Mouse (Mus musculus): ENCODE data around the gene Nr1d1.

Gene Nr1d1

GRCm38 (mm10) chr11:98770096-98770975, 4.8 kb downstream of the Nr1d1 start:
- DNase-seq (ENCODE audit: low spot score), result no peak

GRCm38 (mm10) chr11:98769007-98769954, 5.9 kb downstream of the Nr1d1 start:
- DNase-seq (ENCODE audit: low spot score), result no peak

GRCm38 (mm10) chr11:98768127-98769006, 6.8 kb downstream of the Nr1d1 start:
- DNase-seq (ENCODE audit: low spot score), result peak; percentile 38

DNA sequence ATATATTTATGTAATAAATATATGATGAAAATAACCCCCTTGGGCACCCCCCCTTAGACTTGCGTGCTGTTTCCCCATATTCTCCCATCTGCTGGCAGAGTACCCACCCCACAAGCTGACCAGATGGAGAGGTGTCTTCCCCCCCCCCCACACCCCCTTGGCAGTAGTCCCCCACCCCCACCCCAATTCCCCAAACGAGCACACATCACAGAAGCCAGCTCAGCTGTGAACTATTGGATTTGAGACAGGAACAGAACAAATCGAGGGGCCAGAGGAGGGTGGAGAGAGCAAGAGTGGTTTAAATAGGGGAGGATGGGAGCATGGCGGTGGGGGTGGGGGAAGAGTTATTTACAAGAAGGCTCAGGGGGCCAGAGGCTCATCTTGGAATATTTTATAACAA, 7.4 kb downstream of the Nr1d1 start:
- DNase-seq (ENCODE audit: low spot score), result no peak

GRCm38 (mm10) chr11:98767276-98767675, 7.9 kb downstream of the Nr1d1 start:
- peak; percentile 64 for DNase-seq (ENCODE audit: low spot score)

DNA sequence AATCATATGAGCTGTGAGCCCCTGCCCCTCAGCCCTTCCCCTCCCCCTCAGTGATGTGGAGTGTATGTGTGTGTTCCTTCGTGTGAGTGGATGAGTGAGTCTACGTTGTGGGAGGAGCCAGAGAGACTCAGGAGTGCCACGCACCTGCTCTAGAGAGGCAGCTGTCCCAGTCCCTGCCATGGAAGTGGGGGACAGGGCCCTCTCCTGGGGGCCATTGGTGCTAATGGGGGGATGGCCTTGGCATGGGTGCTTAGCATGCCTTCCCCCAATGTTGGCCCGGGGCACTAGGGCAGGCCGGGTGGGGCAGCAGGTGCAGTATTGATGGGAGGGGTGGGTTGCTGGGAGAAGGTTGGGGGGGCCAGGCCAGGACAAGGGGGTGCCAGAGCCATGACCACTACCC, 8.3 kb downstream of the Nr1d1 start:
- DNase-seq (ENCODE audit: low spot score), result no peak

- no peak for DNase-seq (ENCODE audit: low spot score)
Measured at GRCm38 (mm10) chr11:98766346-98766745, 8.8 kb downstream of the Nr1d1 start.

- DNase-seq (ENCODE audit: low spot score), result peak; percentile 38
Measured at GRCm38 (mm10) chr11:98765421-98766309, 9.5 kb downstream of the Nr1d1 start.

DNA sequence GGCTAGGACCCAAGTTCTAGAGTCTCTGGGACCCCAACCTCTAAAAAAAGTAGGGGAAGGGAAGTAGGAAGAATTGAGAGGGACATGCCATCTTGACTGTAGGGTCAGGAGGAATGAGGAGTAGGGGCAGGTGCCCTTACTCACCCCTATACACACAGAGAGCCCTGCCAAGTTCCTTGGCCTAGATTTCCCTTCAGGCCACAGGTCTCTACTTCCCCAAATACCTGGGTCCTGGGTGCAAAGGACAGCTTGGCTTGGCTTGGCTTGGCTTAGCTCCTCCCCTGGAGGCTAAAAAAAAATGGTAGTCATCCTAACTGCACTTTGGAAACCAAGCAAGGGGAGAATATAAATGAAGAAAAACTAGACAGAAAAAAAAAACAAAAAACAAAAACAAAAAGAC, 10.4 kb downstream of the Nr1d1 start:
- DNase-seq (ENCODE audit: low spot score), result no peak

- DNase-seq (ENCODE audit: low spot score), result no peak
Measured at GRCm38 (mm10) chr11:98764091-98764490, 11.0 kb downstream of the Nr1d1 start.

DNA sequence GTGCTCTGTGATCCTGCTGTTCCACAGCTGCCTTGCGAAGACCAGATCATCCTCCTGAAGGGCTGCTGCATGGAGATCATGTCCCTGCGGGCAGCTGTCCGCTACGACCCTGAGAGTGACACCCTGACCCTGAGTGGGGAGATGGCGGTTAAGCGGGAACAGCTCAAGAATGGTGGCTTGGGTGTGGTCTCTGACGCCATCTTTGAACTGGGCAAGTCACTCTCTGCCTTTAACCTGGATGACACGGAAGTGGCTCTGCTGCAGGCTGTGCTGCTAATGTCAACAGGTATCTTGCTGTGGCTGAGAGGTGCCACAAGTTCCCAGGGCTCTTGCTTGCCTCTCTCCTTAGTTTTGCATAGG, 11.7 kb downstream of the Nr1d1 start:
- DNase-seq (ENCODE audit: low spot score), result no peak

DNA sequence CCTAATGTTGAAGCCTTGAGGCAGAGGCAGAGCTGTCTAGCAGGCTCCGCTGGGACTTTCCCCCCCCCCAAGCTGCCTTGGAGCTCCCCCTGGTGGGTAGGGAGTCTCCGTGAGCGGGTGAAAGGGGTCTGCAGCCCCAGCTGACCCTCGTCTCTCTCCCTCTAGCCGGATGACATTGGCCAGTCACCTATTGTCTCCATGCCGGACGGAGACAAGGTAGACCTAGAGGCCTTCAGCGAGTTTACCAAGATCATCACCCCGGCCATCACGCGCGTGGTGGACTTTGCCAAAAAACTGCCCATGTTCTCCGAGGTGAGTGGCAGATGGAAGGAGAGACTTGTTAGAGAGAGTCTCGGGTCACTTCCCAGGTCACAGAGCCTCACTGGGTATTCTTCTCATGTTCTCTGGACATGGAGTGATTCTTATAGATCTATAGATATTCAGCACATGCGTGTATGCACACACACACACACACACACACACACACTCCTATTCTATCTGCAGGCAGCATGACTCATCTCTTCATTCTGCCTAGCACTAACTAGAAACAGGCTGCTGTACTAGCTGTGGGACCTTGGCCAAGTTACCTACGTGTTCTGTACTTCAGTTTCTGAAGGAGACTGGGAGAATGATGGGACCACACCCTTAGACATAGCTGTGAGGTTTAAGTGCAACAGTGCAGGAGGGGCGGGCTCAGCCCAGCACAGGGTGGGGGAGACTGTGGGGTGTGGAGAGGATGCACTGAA, 12.2 kb downstream of the Nr1d1 start:
- no peak for DNase-seq (ENCODE audit: low spot score)

DNA sequence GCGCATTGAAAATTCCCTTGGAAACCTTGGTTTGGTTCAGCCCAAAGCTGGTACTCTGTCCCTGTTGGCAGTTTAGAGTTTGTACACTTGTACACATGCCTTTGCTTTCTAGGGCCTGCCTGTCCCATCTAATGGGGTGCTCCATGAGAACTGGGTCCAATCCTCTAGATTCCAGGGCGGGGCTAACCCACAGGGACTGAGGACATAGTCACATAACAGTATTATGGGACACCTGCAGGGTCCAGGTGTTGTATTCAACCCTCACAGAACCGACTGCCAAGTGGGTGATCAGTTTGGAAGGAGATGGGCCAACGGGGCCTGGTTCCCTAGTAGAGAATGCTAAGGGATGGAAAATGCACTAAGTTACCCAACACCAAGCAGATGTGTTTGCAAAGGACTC, 13.2 kb downstream of the Nr1d1 start:
- DNase-seq (ENCODE audit: low spot score), result no peak

DNA sequence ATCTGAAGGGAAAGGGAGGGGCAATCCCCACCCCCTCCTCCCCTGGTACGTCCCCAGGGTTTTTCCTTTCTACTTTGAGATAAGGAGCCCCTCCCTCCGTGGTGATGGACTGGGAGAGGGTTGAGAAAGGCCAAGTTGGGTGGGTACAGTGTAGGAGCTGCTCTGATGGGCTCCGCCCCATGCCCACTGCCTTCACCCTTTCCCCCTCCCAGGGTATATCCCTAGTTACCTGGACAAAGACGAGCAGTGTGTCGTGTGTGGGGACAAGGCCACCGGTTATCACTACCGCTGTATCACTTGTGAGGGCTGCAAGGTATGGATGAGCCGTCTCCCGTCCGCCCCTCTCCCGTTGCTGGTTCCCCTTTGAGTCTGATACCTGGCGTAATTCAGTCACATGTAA, 18.4 kb downstream of the Nr1d1 start:
- no peak for DNase-seq (ENCODE audit: low spot score)

DNA sequence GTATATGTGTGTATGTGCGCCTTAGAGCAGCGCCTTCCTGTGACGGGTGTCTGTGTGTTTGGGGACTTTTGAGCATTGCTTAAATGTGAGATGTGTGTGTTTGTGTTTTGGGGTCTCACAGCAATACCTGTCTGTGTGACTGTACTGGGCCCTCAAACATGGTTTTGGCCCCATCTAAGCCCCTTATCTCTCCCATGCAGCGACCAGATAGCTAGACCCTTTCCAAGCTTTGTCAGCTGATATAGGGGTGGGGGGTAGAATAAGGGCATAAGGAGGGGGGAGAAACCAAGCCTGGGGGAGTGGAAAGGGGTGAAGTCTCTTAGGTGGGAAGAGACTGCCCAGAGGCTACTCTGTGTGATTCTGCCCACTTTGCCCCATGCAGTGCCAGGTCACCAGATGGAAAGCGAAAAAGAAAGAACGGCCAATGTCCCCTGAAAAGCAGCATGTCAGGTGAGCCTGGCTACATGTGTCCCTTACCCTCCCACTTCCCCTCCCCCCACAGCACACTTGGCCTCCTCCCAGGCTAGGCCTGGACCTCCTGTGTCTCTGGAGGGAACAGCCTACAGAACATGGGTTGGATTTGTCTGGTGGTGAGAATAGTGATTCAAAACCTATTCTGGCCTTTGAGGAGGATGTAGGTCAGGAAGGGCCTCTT, 19.3 kb downstream of the Nr1d1 start:
- no peak for DNase-seq (ENCODE audit: low spot score)

GRCm38 (mm10) chr11:98754621-98755181, 20.4 kb downstream of the Nr1d1 start:
- DNase-seq (ENCODE audit: low spot score), result peak; percentile 80

DNA sequence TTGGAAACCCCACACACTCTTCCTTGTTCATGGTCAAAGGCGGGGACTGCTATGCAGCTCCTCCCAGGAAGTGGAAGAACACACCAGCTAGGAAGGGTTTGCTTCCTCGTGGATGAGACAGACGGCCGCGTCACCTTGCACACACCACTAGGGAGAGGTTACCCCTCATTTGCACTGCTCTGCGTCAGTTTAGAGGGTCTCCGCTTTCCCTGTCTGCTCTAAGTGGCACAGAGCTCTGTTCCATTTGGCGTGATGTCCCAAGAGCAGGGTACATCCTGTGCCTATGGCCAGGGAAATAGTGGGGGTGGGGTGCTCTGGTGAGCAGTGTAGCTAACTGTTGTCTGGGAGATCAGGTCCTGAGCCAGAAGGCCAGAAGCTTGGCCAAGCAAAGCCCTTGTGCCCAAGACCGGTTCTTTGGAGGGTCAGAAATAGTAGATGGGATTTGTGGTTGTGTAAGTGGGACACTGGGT, 20.9 kb downstream of the Nr1d1 start:
- no peak for DNase-seq (ENCODE audit: low spot score)

DNA sequence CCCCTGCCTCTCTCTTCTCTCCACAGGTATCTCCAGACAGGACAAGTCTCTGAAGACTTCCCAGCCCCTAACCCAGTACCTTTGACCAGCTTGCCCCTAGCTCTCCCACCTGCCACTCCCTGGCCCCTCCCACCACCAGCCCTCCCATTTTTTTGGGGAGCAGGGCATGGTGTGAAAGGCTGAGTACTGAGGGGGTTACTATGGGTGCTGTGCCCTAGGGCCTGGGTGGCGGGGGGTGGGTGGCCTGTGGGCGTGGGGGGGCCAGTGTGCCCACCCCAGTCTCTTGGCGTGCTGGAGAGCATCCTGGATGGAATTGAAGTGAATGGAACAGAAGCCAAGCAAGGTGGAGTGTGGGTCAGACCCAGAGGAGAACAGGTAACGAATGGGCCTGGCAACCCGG, 21.9 kb downstream of the Nr1d1 start:
- DNase-seq (ENCODE audit: low spot score), result no peak

DNA sequence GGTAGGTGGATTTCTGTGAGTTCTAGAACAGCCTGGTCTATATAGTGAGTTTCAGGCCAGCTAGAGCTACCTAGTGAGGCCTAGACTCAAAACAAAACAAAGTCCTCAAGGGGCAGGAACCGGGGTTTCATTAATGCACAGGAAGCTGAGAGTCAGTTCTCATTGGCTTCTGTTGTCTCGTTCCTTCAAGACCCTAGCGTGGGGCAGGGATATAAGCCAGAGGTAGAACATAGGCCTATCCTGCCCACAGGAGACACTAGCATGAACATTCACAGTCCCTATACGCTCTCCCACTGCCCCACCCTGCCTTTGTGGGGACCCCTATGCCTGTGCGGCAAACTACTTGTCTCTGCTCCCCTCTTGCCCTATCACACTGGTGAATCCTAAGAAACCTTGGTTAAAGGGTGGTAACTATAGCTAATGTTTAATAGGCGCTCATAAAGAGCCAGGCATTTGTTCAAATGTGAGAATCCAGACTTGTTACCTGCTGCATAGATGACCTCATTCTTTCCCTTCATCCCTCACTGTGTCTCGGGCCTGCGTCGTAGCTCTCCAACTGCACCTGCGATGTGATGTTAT, 22.5 kb downstream of the Nr1d1 start:
- no peak for DNase-seq (ENCODE audit: low spot score)
